Mouse (Mus musculus) left cerebral cortex, postnatal 36 days (tissue): ENCODE measurements at regions not wholly inside any gene's neighbourhood (a gene's known extent, or its start where the extent isn't known, plus 50 kb on each side); places are given as distances from the start of the nearest gene placed in this dataset.

Experiments used
- DNase-seq, 2 experiments: peaks; one replicate each; pipeline ENCODE4 v3.0.0; 2021 to 2022; ENCODE audit warnings: low spot score in 2 of 2, mixed read lengths in 1 of 2
- intact Hi-C: fragments of 180-260 bp; cut with DNase I; formaldehyde crosslinking; loops from one replicate; pipeline ENCODE4 v1.15.1; 2025

- no peak for DNase-seq
These were observed 564.7 kb upstream of the Intu start for GRCm38 (mm10) chr3:39966390-39966789.

GRCm38 (mm10) chr3:39976937-39977336, 554.1 kb upstream of the Intu start:
- intact Hi-C loops: no loop called here
- DNase-seq: no peak

More at GRCm38 (mm10) chr3:39966390-39966789, 564.7 kb upstream of the Intu start:
- intact Hi-C loops: no loop called here

GRCm38 (mm10) chr3:39978916-39979679, 552.0 kb upstream of the Intu start:
- no peak for DNase-seq
- intact Hi-C loops: no loop called here

- DNase-seq: no peak
- intact Hi-C loops: no loop called here
These were observed 548.4 kb upstream of the Intu start for GRCm38 (mm10) chr3:39982656-39983055.

- no peak for DNase-seq
- intact Hi-C loops: no loop called here
These were observed 543.4 kb upstream of the Intu start for GRCm38 (mm10) chr3:39987710-39988109.

GRCm38 (mm10) chr3:39998628-39999027, 532.5 kb upstream of the Intu start:
- intact Hi-C loops: loop anchor here (5.0 kb wide), 1 partner anchor 1116 kb away; no protein-coding TSS in a partner anchor
- DNase-seq: peak; percentile 37 to 43

- no peak for DNase-seq
- intact Hi-C loops: loop anchor here (5.0 kb wide), 1 partner anchor 1118 kb away; no protein-coding TSS in a partner anchor
These were observed 531.2 kb upstream of the Intu start for GRCm38 (mm10) chr3:39999846-40000245.

- intact Hi-C loops: no loop called here
- DNase-seq: no peak
These were observed 528.2 kb upstream of the Intu start for GRCm38 (mm10) chr3:40002838-40003237.

- no peak for DNase-seq
- intact Hi-C loops: no loop called here
These were observed 521.0 kb upstream of the Intu start for GRCm38 (mm10) chr3:40010051-40010450.

GRCm38 (mm10) chr3:40021682-40022081, 509.4 kb upstream of the Intu start:
- DNase-seq: no peak
- intact Hi-C loops: no loop called here

- intact Hi-C loops: no loop called here
- DNase-seq: no peak
These were observed 503.4 kb upstream of the Intu start for GRCm38 (mm10) chr3:40027713-40028112.

- intact Hi-C loops: no loop called here
These were observed 494.9 kb upstream of the Intu start for GRCm38 (mm10) chr3:40036177-40036576.

GRCm38 (mm10) chr3:40049721-40050120, 481.4 kb upstream of the Intu start:
- intact Hi-C loops: no loop called here
- DNase-seq: no peak

More at GRCm38 (mm10) chr3:40036177-40036576, 494.9 kb upstream of the Intu start:
- DNase-seq: no peak

- no peak for DNase-seq
- intact Hi-C loops: no loop called here
These were observed 472.8 kb upstream of the Intu start for GRCm38 (mm10) chr3:40058281-40058680.

GRCm38 (mm10) chr3:40058719-40059420, 472.2 kb upstream of the Intu start:
- intact Hi-C loops: no loop called here
- peak in 1 of 2 experiments; percentile 8 for DNase-seq

- intact Hi-C loops: no loop called here
- no peak for DNase-seq
These were observed 460.9 kb upstream of the Intu start for GRCm38 (mm10) chr3:40070137-40070667.

GRCm38 (mm10) chr3:40076824-40077223, 454.3 kb upstream of the Intu start:
- intact Hi-C loops: no loop called here
- no peak for DNase-seq

GRCm38 (mm10) chr3:40085116-40085515, 446.0 kb upstream of the Intu start:
- peak; percentile 14 to 33 for DNase-seq
- intact Hi-C loops: no loop called here

- no peak for DNase-seq
- intact Hi-C loops: no loop called here
These were observed 439.2 kb upstream of the Intu start for GRCm38 (mm10) chr3:40091773-40092343.

- intact Hi-C loops: no loop called here
- DNase-seq: no peak
These were observed 438.2 kb upstream of the Intu start for GRCm38 (mm10) chr3:40092765-40093368.
